Mouse (Mus musculus): ENCODE results near the gene Pxn. TPM values are rescaled to one million over a fixed set of nuclear protein-coding genes. Genes with fewer than 3 reads are reported as not detected.
"Not testable (repeated sequence)": the region's sequence is repeated elsewhere in the genome, so short reads cannot be mapped to it uniquely, and the experiment has no call there.

Gene Pxn
- polyA plus RNA-seq, 1 experiment = 76.8 TPM

DNA sequence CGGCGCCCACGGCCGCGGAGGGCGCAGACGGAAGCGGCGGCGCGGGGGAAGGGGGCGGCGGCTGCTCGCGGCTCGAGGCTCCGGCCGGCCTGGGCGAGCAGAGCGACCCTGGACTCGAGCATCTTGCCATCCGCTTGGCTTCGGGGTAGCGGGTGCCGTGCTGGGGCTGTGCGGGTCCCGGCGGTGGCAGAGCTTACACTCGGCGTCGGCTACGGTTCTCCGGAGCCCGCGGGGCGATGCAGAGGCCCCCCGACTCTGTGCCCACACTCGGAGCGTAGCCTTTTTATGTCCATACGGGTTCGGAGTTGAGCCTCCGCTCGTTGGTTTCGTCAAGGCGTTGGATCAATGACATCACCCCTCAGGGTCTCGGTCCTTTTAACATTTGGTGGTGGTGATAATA, 58.9 kb downstream of the Pxn start:
- WGBS = under 1% methylated on average over 45 of the region's 46 CpGs
- no peak for DNase-seq (ENCODE audit: low read depth, low spot score)

DNA sequence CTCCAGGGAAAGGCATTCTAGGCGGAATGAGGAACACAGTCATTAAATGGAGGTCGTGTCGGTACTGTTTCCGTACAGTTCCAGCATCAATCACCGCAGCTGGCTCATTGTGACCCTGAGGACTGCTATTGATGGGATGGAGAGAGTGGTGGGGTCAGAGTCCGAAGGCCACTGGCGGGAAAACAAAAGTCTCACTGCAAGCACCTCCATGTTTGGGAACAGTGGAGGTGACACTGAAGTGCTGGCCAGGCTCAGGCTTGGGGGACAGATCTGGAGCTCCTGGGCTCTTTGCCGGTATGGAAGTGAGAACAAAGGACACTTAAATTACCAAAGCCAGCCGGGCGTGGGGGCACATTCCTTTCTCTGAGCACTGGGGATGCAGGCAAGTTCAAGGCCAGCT, 62.2 kb downstream of the Pxn start:
- DNase-seq (ENCODE audit: low read depth, low spot score) = no peak
- WGBS = 33% methylated on average over 10 of the region's 10 CpGs

DNA sequence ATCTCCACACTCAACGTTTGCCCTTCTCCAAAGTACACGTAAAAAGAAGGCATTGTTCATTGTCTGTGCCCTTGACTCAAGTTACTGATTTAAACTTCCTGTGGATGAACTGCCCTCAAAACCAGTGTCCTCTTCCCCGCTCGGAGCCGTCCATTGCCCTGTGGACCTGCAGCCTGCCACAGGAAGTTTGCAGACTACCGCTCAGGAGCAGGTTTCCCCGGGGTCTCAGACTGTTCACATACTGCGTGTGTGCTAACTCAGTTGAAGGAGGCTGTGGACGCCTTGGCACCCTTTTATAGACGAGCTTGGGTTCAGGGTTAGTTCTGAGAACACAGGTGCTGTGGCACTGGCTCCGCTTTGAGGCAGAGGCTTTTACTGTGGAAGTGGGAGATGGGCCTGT, 62.8 kb downstream of the Pxn start:
- DNase-seq (ENCODE audit: low read depth, low spot score) = no peak
- 63% methylated on average over 11 of the region's 11 CpGs for WGBS

GRCm38 (mm10) chr5:115569721-115570120, 63.2 kb downstream of the Pxn start:
- 93% methylated on average over 4 of the region's 4 CpGs for WGBS
- no peak for DNase-seq (ENCODE audit: low read depth, low spot score)

GRCm38 (mm10) chr5:115571086-115571485, 64.6 kb downstream of the Pxn start:
- 94% methylated on average over 7 of the region's 7 CpGs for WGBS
- DNase-seq (ENCODE audit: low read depth, low spot score) = no peak

DNA sequence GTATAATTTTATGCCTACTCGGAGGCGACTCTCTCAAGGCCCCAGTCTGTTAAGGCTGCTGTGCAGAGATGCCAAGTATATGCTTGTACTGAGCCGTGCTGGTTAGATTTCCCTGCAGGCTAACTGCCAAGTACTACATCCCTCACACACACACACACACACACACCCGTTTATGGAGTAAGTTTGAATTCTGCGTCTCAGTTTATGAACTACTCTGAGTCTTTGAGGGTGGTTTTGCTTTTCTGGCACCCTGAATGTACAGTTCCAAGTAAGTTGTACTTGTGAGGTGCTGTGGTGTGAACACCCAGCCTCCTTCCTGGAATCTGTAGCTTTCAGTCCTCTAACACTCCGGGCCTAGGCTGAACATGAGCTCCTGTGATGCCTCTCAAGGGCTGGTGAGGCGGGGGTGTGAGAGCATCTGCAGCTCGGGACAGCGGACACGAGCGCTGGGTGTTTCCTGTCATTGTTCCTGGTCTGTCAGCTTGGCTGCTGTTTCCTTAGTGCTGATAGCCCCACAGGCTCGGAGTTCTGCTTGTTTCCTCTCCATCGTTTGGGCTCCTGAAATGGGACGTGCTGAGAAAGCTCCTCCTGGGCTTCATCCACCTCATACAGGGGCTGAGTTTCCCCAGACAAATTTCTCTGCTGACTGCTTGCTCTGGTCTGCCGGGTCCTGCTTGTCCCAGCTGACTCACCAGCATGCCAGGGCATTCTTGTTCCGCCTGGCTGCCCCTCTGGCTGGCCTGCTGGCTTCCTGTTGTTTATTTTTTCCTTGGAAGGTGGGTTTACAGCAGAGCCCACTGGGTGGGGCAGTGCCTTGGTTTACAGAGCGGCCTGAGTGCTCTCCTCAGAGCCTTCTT, 66.4 kb downstream of the Pxn start:
- WGBS = 53% methylated on average over 17 of the region's 17 CpGs
- no peak for DNase-seq (ENCODE audit: low read depth, low spot score)

GRCm38 (mm10) chr5:115574992-115575391, 68.5 kb downstream of the Pxn start:
- 64% methylated on average over 8 of the region's 8 CpGs for WGBS
- DNase-seq (ENCODE audit: low read depth, low spot score) = no peak

DNA sequence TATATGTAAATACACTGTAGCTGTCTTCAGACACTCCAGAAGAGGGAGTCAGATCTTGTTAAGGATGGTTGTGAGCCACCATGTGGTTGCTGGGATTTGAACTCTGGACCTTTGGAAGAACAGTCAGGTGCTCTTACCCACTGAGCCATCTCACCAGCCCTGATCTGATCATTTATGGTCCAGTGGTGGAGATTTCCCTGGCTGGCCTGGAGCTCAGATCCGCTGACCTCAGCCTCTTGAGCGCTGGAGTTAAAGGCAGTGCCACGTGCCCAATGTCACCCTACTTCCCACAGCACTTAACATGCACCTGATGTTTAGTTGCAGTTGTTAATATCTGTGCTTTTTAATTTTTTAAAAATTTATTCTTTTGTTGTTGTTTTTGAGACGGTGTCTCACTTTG, 71.2 kb downstream of the Pxn start:
- DNase-seq (ENCODE audit: low read depth, low spot score) = not testable (repeated sequence)
- WGBS = 90% methylated on average over 4 of the region's 4 CpGs

DNA sequence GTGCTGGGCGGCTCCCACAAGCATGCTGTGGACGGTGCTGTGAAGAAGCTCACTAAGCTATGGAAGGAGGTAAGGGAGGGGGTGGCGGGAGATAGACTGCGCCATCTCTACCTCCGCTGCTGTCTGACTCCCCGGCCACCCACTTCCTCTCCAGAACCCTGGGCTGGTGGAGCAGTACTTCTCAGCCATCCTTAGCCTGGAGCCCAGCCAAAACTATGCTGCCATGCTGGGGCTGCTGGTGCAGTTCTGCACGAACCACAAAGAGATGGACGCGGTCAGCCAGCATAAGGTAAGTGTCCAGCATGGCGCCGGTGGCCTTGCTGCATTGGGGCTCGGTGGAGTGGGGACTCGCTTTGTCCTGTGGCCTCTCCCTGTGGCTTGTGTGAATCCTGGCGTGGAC, 72.4 kb downstream of the Pxn start:
- no peak for DNase-seq (ENCODE audit: low read depth, low spot score)
- whole genome bisulfite sequencing = 89% methylated on average over 14 of the region's 14 CpGs

- no peak for DNase-seq (ENCODE audit: low read depth, low spot score)
- WGBS = 86% methylated on average over 5 of the region's 5 CpGs
Measured at GRCm38 (mm10) chr5:115579363-115579762, 72.9 kb downstream of the Pxn start.

GRCm38 (mm10) chr5:115580229-115581001, 73.9 kb downstream of the Pxn start:
- 86% methylated on average over 14 of the region's 14 CpGs for WGBS
- no peak for DNase-seq (ENCODE audit: low read depth, low spot score)

- DNase-seq (ENCODE audit: low read depth, low spot score) = no peak
- WGBS = 94% methylated on average over 9 of the region's 9 CpGs
Measured at GRCm38 (mm10) chr5:115581662-115582061, 75.2 kb downstream of the Pxn start.

- WGBS = 84% methylated on average over 12 of the region's 12 CpGs
- no peak for DNase-seq (ENCODE audit: low read depth, low spot score)
Measured at GRCm38 (mm10) chr5:115585616-115586015, 79.1 kb downstream of the Pxn start.

- 93% methylated on average over 15 of the region's 15 CpGs for WGBS
Measured at GRCm38 (mm10) chr5:115586166-115586565, 79.7 kb downstream of the Pxn start.

DNA sequence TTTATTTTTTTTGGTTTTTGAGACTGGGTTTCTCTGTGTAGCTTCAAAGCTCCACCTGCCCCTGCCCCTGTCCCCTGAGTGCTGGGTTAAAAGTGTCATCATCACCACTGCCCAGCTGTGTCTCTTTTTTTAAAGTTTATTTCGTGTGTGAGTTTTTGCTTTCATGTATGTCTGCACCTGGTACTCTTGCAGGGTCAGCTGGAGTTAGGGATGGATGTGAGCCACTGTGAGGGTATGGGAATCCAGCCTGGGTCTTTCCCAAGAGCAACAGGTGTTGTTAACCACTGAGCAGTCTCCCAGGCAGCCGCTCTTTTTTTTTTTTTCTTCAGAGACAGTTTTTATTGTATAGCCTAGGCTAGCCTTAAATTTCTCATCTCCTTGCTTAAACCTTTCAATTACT, 80.3 kb downstream of the Pxn start:
- WGBS = 90% methylated on average over 2 of the region's 2 CpGs
- no peak for DNase-seq (ENCODE audit: low read depth, low spot score)

More at GRCm38 (mm10) chr5:115586166-115586565, 79.7 kb downstream of the Pxn start:
- no peak for DNase-seq (ENCODE audit: low read depth, low spot score)

DNA sequence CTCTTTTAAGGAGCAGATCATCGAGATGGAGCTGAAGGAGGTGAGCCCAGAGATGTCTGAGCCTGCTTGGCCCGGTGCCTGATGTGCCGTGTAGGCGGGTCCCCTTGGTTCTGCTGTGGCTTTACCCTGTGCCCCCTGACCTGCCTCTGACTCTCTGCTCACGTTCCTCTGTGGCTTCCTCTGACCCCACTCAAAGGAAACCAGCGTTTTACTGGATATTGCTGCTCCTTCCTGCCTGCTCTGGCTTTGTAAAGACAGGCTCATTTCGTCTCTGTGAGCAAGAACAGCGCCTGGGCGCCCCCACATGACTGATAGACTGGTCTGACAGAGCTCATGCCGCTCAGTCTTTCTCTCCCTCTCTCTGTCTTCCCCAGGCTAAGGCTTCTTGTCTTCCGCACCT, 84.6 kb downstream of the Pxn start:
- DNase-seq (ENCODE audit: low read depth, low spot score) = no peak
- 71% methylated on average over 11 of the region's 11 CpGs for WGBS

DNA sequence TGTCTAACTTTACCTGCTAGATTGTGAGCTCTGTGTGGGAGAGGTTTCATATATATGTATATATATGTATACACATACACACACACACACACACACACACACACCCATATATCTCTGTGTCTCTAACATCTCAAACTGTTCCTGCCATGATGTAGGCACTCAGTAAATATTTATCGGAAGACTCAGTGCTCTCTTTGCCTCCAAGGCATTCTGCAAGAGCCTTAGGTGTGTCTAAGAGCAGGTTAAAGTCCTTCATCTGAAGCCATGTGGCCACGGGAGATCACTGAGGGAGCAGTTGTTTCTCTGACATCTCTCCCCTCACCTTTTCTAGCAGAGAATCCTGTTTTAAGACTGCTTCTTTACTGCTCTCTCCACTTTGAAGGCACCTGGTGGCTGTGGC, 85.0 kb downstream of the Pxn start:
- WGBS = 66% methylated on average over 2 of the region's 2 CpGs
- no peak for DNase-seq (ENCODE audit: low read depth, low spot score)

- 89% methylated on average over 6 of the region's 6 CpGs for WGBS
- DNase-seq (ENCODE audit: low read depth, low spot score) = no peak
Measured at GRCm38 (mm10) chr5:115603561-115603960, 97.1 kb downstream of the Pxn start.
